Mouse (Mus musculus) ES-Bruce4 (cell line): Measurements from ENCODE around the gene Kcne1. TPM values are rescaled to one million over a fixed set of nuclear protein-coding genes. Genes with fewer than 3 reads are reported as not detected.

ENCODE experiments used
- H3K27ac ChIP-seq: 2 replicates; pipeline ENCODE4 v1.5.1; 2012; ENCODE audit warnings: low read length, inconsistent platforms; ENCODE audit not compliant: insufficient read depth
- H3K27me3 ChIP-seq: 2 replicates; pipeline ENCODE4 v1.6.1; 2012; ENCODE audit warnings: mild to moderate bottlenecking, low read length, inconsistent platforms; ENCODE audit not compliant: control insufficient read depth, poor library complexity, insufficient read depth, severe bottlenecking
- H3K36me3 ChIP-seq: 2 replicates; pipeline ENCODE4 v1.6.1; 2012; ENCODE audit warnings: inconsistent platforms, mild to moderate bottlenecking, low read length, moderate library complexity; ENCODE audit not compliant: control insufficient read depth, poor library complexity, insufficient read depth, severe bottlenecking
- H3K4me1 ChIP-seq: one replicate; pipeline ENCODE4 v1.8.1; 2011; ENCODE audit warnings: low read length; ENCODE audit not compliant: control insufficient read depth, insufficient read depth
- H3K4me3 ChIP-seq: 2 replicates; pipeline ENCODE4 v1.5.1; 2011; ENCODE audit warnings: low read depth, mild to moderate bottlenecking, low read length
- H3K9ac ChIP-seq: 2 replicates; pipeline ENCODE4 v1.6.1; 2012; ENCODE audit warnings: low read depth, mild to moderate bottlenecking, inconsistent platforms; ENCODE audit not compliant: poor library complexity, severe bottlenecking
- H3K9me3 ChIP-seq: replicated peaks from 2 replicates; pipeline ENCODE4 v1.6.1; 2012; ENCODE audit warnings: mild to moderate bottlenecking, low read length, inconsistent platforms; ENCODE audit not compliant: control insufficient read depth, poor library complexity, insufficient read depth, severe bottlenecking
- CTCF ChIP-seq: IDR thresholded peaks from one replicate; pipeline ENCODE4 v1.8.1; 2011; ENCODE audit warnings: low read depth, low read length
- EP300 ChIP-seq: IDR thresholded peaks from 2 replicates; pipeline ENCODE4 v1.6.1; 2011; ENCODE audit warnings: low read depth, low read length; ENCODE audit not compliant: insufficient read depth
- POLR2A ChIP-seq: IDR thresholded peaks from one replicate; pipeline ENCODE4 v1.8.1; 2011; ENCODE audit warnings: low read length; ENCODE audit not compliant: insufficient read depth
- polyA plus RNA-seq: library from polyadenylated mRNA; stranded (reverse); fragments of >200 nt; gene quantifications from 2 replicates; pipeline ENCODE4 v1.2.4, GENCODE M21; 2011; ENCODE audit warnings: low read depth; ENCODE audit not compliant: missing spikeins, insufficient read depth, insufficient read length

Gene Kcne1
- polyA plus RNA-seq, 1 experiment, result not detected

DNA sequence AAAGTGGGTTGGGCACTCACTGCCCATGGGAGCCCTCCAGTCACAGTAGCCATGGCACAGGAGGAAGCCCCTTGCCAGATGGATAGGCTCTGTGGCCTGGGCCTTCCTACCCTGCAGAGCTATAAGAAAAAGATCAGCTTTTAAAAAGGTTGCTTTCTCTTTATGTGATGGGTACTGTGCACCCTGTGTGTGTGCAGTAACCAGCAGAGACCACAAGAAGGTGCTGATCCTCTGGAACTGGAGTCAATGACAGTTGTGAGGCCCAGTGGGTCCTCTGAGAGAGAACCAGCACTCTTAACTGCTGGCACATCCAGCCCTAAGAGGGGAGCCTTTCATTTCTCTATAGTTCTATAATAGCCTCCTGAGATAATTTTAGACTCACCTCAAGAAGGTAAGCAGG, 24.1 kb upstream of the Kcne1 start:
- no peak overlapping the region for H3K27ac ChIP-seq
- TF ChIP-seq POLR2A (no peak), EP300 (no peak), CTCF (no peak)
- H3K4me1 ChIP-seq, result no peaks in the 10 kb centered on the region
- H3K9ac ChIP-seq, result no peak overlapping the region
- no peak overlapping the region for H3K4me3 ChIP-seq
- no peaks in the 10 kb centered on the region for H3K9me3 ChIP-seq
- H3K36me3 ChIP-seq, result no peaks in the 10 kb centered on the region
- no peaks in the 10 kb centered on the region for H3K27me3 ChIP-seq

DNA sequence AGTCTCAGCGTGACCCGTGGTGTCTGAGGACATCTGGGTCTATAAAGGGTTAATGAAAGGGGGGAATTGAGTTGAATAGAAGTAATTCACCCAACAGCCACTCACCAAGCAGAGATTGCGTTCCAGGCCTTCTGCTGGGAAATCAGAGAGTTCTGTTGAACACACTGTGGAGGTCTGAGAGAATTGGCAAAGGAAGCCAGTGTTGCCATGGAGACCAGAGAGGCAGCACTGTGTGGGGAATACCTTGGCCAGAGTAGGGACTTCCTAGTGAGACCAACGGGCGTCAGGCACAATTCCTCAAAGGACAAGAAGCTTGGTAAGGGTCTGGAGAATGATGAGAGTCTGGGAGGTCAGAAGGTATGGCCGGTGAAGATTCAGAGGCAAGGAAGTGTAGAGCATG, 23.2 kb upstream of the Kcne1 start:
- H3K4me1 ChIP-seq, result no peaks in the 10 kb centered on the region
- H3K4me3 ChIP-seq, result no peak overlapping the region
- no peaks in the 10 kb centered on the region for H3K27me3 ChIP-seq
- no peak for TF ChIP-seq POLR2A
- TF ChIP-seq EP300, result no peak
- no peak for TF ChIP-seq CTCF
- H3K36me3 ChIP-seq, result no peaks in the 10 kb centered on the region
- no peak overlapping the region for H3K9ac ChIP-seq
- no peaks in the 10 kb centered on the region for H3K9me3 ChIP-seq
- no peak overlapping the region for H3K27ac ChIP-seq

DNA sequence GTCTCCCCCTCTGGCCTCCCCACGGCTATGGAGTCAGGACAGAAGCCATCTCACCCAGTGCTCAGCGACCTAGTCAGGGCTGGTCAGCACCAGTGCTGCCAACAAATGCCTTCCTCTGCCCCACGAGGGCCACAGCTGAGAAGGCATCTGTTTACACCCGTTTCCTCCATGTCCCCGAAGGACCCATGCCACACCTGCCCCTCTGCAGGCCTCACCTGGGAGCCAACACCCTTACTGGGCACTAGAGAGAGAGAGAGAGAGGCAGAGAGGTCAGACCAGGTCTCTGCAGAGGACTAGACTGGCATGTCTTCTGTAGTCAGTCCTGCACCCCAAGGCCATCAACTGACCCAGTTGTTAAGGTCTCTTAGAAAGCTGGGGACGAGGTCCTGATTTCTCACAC, 21.8 kb upstream of the Kcne1 start:
- Histone ChIP-seq H3K9me3 (no peaks in the 10 kb centered on the region), H3K27me3 (no peaks in the 10 kb centered on the region), H3K4me3 (no peak overlapping the region), H3K27ac (no peak overlapping the region), H3K9ac (no peak overlapping the region), H3K36me3 (no peaks in the 10 kb centered on the region), H3K4me1 (no peaks in the 10 kb centered on the region)
- no peak for TF ChIP-seq EP300

DNA sequence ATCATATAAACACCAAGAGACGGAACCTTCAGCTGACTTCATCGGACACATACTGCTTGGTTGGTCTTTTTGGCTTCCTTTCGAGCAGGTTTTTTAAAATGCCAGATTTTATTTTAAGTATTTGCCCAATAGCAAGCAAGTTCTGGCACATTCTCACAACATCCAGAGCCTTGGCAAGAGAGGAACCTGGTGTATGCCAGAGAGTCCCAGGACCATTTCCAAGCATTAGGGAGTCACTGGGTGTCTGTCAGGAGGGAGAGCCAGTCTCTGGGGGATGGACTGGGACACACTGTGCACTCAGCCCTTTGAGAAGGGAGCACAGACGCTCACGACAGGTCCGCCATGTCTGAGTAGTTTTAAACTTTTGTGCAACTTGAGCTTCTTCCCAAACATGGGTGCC, 17.7 kb upstream of the Kcne1 start:
- no peak overlapping the region for H3K27ac ChIP-seq
- H3K27me3 ChIP-seq, result no peaks in the 10 kb centered on the region
- H3K4me3 ChIP-seq, result no peak overlapping the region
- no peak overlapping the region for H3K9ac ChIP-seq
- H3K9me3 ChIP-seq, result no peaks in the 10 kb centered on the region
- no peak for TF ChIP-seq CTCF
- TF ChIP-seq POLR2A, result no peak
- no peak for TF ChIP-seq EP300
- no peaks in the 10 kb centered on the region for H3K36me3 ChIP-seq
- no peaks in the 10 kb centered on the region for H3K4me1 ChIP-seq

DNA sequence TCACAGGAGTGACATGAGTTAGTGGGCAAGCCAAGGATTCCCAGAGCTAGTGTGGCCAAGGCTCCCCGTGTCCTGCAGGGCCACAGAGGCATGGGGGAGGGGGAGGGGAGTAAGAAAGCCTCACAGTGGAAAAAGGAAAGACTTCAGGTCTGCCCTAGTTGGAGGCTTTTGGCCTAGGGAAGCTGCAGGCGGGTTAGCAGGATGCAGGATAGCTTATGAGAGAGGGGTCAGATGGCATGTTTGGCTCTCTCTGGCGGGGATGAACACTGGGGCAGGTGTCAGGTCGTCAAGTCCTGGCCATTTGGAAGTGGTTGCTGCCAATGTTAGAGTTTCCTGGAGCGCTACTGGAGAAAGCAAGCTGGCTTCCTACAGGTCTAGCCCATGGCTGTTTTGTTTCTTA, 12.4 kb upstream of the Kcne1 start:
- Histone ChIP-seq H3K27me3 (no peaks in the 10 kb centered on the region), H3K4me1 (no peaks in the 10 kb centered on the region), H3K4me3 (no peak overlapping the region), H3K36me3 (no peaks in the 10 kb centered on the region), H3K27ac (no peak overlapping the region), H3K9me3 (no peaks in the 10 kb centered on the region), H3K9ac (no peak overlapping the region)
- TF ChIP-seq POLR2A, result no peak
- TF ChIP-seq CTCF, result no peak
- no peak for TF ChIP-seq EP300

DNA sequence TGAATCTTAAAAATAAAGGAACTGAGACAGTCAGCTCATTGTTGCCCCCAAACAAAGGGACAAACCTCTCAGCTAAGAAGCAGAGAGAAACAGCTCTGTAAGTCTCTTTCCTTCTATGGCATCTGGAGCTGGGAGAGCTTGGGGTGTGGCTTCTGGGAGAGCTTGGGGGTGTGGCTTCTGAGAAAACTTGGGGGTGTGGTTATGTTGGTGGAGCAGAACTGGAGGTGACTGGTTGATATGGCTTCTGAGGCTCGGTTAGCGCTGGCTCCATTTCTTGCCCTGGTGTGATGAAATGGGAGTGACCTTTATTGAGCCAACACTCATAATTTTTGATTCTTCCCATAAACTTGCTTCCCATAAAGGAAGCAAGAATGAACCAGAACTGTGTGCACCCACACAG, 10.0 kb upstream of the Kcne1 start:
- Histone ChIP-seq H3K9ac (no peak overlapping the region), H3K9me3 (no peaks in the 10 kb centered on the region), H3K27me3 (no peaks in the 10 kb centered on the region), H3K36me3 (no peaks in the 10 kb centered on the region), H3K27ac (no peak overlapping the region), H3K4me1 (no peaks in the 10 kb centered on the region), H3K4me3 (no peak overlapping the region)
- no peak for TF ChIP-seq POLR2A
- TF ChIP-seq CTCF, result no peak
- no peak for TF ChIP-seq EP300
